Mouse (Mus musculus) erythroblast, embryonic 14.5 days (primary cell): ENCODE data around the gene Gm43720. TPM values are rescaled to one million over a fixed set of nuclear protein-coding genes. Genes with fewer than 3 reads are reported as not detected.

Source experiments
- H3K27me3 ChIP-seq: 2 replicates; pipeline ENCODE4 v1.6.1; 2012; ENCODE audit warnings: inconsistent platforms; ENCODE audit not compliant: control insufficient read depth
- H3K36me3 ChIP-seq: 2 replicates; pipeline ENCODE4 v1.6.1; 2012; ENCODE audit warnings: mild to moderate bottlenecking, inconsistent platforms; ENCODE audit not compliant: control insufficient read depth
- H3K4me1 ChIP-seq: 2 replicates; pipeline ENCODE4 v1.6.1; 2012; ENCODE audit warnings: inconsistent platforms; ENCODE audit not compliant: control insufficient read depth
- H3K4me3 ChIP-seq: replicated peaks from 2 replicates; pipeline ENCODE3; 2012; ENCODE audit warnings: moderate library complexity, mild to moderate bottlenecking, inconsistent platforms
- H3K9me3 ChIP-seq: 2 replicates; pipeline ENCODE4 v1.6.1; 2012; ENCODE audit warnings: low read length, inconsistent platforms, mixed read lengths; ENCODE audit not compliant: control insufficient read depth
- GATA1 ChIP-seq: IDR thresholded peaks from 2 replicates; pipeline ENCODE4 v1.6.1; 2012; ENCODE audit warnings: low read length, inconsistent platforms, mixed read lengths
- TAL1 ChIP-seq: IDR thresholded peaks from 3 replicates; pipeline ENCODE4 v1.6.1; 2012; ENCODE audit warnings: low read length, inconsistent platforms, mixed read lengths
- polyA plus RNA-seq: library from polyadenylated mRNA; stranded (reverse); fragments of >175 nt; gene quantifications from 2 replicates; pipeline ENCODE4 v1.2.3, GENCODE M21; 2012

Gm43720 gene
- polyA plus RNA-seq, result not detected in 2 replicates

DNA sequence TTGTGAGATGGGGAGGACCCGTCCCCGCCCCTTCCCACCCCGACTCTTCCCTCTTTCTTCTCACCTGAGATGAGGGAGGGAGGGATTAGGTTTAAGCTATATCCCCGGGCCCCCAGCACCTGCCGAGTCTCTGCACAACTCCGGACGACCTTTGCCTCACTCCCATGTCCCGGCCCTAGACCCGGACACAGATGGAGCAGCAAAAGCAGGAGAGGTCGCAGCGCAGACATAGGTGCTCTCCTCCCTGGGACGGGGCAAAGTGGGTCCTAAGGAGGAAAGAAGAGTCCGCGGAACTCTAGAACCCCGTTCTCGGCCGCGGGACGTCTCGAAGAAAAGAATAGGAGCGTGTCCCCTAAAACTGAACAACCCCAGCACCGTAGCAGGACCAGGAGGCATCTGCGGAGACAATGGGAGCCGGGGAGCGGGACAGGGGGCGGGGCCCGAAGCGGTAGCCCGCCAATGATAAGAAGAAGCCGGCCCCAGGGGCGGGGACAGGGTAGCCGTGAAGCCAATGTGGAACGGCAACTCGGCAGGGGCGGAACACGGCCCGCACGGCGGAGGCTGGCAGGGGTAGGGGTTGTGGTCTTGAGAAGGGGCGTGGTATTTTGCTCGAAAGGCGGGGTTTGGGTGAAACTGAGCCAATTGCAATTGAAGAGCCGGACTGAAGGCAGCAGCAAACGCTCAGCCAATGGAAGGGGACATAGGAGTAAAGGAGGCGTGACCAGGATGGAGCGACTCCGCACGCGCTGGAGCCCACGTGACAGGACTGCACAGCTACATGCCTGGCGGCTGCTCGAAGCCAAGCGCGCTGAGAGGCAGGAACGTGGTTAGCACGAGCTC, at the start of gene Gm43720, which contains the start of the genes Gpc2 and Stag3:
Gene Gm43720 (minus strand): TSS at position 374 of the 840 bp plus-strand sequence.
Gene Gpc2 (minus strand): TSS at position 421 of the 840 bp plus-strand sequence.
Gene Stag3 (plus strand): TSS at position 656 of the 840 bp plus-strand sequence.
- Histone ChIP-seq H3K4me3 (peak within 1 kb of the TSS; percentile 62), H3K27me3 (peaks cover 26% of the 10 kb centered on the region), H3K9me3 (peaks cover 7% of the 10 kb centered on the region), H3K4me1 (peaks cover 24% of the 10 kb centered on the region), H3K36me3 (peaks cover 5% of the 10 kb centered on the region; the same call in 1 of the 2 replicates)
- TF ChIP-seq GATA1, result no peak
- TF ChIP-seq TAL1, result no peak

DNA sequence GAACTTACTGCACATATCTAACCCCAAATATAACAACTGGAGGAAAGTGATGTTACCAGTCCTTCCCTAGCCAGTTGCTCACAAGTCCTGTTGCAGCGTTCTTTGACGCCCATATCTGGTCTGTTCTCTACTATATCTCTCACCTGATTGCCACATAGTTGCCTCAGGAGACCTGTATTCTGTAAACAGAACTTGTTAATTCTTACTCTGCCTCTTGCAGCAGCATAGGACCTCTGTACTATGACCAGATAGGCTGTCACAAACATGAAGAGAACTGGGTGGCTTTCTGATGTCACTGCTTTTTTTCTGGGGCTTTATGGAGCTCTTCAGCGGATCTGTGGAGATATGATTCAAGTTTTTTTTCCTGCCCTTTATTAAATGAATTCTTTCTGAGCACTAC, 33.0 kb upstream of the Gm43720 start:
- TF ChIP-seq TAL1 (no peak), GATA1 (no peak)
- Histone ChIP-seq H3K4me1 (no peaks in the 10 kb centered on the region), H3K9me3 (no peaks in the 10 kb centered on the region), H3K36me3 (peaks cover 13% of the 10 kb centered on the region), H3K27me3 (no peaks in the 10 kb centered on the region), H3K4me3 (no peak overlapping the region)

DNA sequence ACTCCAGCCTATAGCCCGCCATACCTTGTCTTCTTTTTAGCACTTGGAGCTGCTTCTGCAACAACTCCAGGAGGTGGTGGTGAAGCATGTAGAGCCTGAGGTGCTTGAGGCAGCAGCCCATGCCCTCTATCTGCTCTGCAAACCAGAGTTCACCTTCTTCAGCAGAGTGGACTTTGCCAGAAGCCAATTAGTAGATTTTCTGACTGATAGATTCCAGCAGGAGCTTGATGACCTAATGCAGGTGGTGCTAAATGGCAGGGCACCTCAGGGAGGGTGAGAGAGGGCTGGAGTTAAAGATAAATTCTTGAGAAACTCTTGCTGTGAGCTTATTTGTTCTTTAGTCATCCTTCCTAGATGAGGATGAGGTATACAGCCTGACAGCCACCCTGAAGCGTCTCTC, 19.9 kb upstream of the Gm43720 start:
- H3K4me1 ChIP-seq, result no peaks in the 10 kb centered on the region; the same call in 1 of the 2 replicates

DNA sequence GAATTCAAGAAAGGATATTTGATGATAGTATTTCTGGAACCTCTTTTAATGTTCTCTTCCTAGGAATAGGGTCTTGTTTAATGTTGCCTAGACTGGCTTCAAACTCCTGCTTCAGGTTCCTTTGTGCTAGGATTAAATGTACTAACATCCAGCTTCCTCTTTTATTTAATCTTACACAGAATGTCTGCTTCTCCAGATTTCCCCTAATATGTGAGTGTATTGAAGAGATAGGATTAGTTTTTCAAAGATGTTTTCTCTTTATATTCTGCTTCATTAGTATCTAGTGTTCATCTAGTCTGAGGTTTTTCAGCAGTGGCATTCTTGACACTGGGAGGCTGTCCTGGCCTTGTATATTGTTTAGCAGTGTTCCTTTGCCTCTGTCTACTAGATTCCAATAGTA, 14.4 kb upstream of the Gm43720 start:
- no peaks in the 10 kb centered on the region for H3K27me3 ChIP-seq
- no peak for TF ChIP-seq TAL1
- no peak for TF ChIP-seq GATA1
- no peaks in the 10 kb centered on the region; the same call in 1 of the 2 replicates for H3K4me1 ChIP-seq
- H3K9me3 ChIP-seq, result no peaks in the 10 kb centered on the region
- peaks cover 31% of the 10 kb centered on the region for H3K36me3 ChIP-seq
- no peak overlapping the region for H3K4me3 ChIP-seq

More for the DNA sequence above, 19.9 kb upstream of the Gm43720 start:
- Histone ChIP-seq H3K36me3 (peaks cover 51% of the 10 kb centered on the region), H3K27me3 (no peaks in the 10 kb centered on the region), H3K4me3 (no peak overlapping the region), H3K9me3 (no peaks in the 10 kb centered on the region)
- no peak for TF ChIP-seq TAL1
- TF ChIP-seq GATA1, result no peak

DNA sequence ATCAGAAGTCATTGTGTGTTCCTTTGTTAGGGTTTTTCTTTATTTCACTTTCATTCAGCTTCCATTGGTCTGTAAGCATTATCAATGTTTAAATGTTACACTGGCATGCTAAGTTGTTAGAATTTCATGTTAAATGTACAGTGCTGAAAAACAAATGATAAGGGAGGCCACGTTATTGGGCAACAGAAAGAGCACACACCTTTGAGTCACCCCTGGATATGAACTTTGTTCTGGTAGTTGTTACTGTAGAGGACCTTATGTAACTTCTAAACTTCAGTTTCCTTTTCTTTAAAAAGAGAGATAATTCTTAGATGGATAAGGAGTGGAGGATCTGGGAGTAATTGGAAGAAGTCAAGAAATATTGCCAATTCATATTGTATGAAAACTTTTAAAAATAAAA, 11.9 kb upstream of the Gm43720 start:
- Histone ChIP-seq H3K9me3 (no peaks in the 10 kb centered on the region), H3K36me3 (peaks cover 14% of the 10 kb centered on the region), H3K4me3 (no peak overlapping the region), H3K27me3 (no peaks in the 10 kb centered on the region), H3K4me1 (no peaks in the 10 kb centered on the region)
- TF ChIP-seq GATA1 (no peak), TAL1 (no peak)

DNA sequence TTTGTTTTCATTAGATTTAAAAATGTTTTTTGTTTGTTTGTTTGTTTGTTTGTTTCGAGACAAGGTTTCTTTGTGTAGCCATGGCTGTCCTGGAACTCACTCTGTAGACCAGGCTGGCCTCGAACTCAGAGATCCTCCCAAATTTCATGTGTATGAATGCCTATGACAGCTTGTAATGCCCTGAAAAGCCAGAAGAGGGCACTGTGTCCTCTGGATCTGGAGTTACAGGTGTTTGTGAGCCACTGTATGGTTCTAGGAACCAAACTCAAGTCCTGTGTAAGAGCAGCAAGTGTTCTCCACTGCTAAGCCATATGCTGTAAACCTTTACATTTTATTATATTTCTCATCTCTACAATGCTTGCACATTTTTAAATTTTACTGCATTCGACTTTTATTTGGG, 8.1 kb upstream of the Gm43720 start:
- Histone ChIP-seq H3K4me1 (no peaks in the 10 kb centered on the region; the same call in 1 of the 2 replicates), H3K27me3 (no peaks in the 10 kb centered on the region), H3K9me3 (no peaks in the 10 kb centered on the region), H3K4me3 (no peak overlapping the region), H3K36me3 (peaks cover 14% of the 10 kb centered on the region)
- no peak for TF ChIP-seq TAL1

DNA sequence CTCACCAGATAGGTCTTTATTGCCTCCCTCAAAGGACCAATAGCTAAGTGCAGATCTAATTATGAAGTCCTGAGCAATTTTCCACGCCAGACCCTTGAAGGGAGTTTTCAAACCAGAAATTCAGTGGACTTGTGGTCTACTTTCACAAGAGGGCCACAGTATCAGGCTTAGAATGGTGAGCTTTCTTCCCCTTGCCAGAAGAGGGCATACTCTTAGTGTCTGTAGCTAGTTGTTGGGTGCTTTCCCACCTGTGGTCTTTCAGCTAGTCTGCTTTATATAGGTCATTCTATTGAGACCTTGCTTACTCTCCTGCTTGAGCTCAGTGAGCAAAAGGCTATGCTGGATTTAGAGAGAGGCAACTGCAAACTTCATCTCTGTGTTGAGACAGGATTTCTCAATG, 3.8 kb upstream of the Gm43720 start:
- TF ChIP-seq TAL1 (no peak), GATA1 (no peak)
- no peak overlapping the region for H3K4me3 ChIP-seq
- peaks cover 16% of the 10 kb centered on the region for H3K27me3 ChIP-seq
- peaks cover 7% of the 10 kb centered on the region for H3K9me3 ChIP-seq
- H3K36me3 ChIP-seq, result peaks cover 5% of the 10 kb centered on the region; the same call in 1 of the 2 replicates
- H3K4me1 ChIP-seq, result peaks cover 24% of the 10 kb centered on the region

DNA sequence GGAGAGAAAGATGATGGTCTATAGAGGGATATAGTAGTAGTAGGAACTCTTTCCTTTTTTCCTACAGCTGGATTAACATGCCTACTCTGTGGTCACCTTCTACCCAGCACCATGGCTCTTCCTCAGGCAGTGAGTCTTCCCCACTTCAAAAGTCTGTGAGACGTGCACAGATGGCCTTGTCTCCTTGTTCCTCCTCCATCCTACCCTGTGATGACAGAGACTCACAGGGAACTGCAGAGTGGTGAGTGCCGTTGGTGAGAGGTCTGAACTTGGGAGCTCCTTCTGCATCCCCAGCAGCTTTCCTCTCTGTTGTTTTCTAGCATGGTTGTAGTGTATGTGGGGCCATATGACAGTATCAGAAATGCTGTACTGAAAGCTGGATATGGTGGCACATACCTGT, 2.0 kb upstream of the Gm43720 start:
- H3K4me1 ChIP-seq, result peaks cover 24% of the 10 kb centered on the region
- H3K27me3 ChIP-seq, result peaks cover 16% of the 10 kb centered on the region
- no peak for TF ChIP-seq GATA1
- no peak for TF ChIP-seq TAL1
- H3K4me3 ChIP-seq, result peak overlapping the region; percentile 62
- H3K9me3 ChIP-seq, result peaks cover 7% of the 10 kb centered on the region
- H3K36me3 ChIP-seq, result peaks cover 5% of the 10 kb centered on the region; the same call in 1 of the 2 replicates

DNA sequence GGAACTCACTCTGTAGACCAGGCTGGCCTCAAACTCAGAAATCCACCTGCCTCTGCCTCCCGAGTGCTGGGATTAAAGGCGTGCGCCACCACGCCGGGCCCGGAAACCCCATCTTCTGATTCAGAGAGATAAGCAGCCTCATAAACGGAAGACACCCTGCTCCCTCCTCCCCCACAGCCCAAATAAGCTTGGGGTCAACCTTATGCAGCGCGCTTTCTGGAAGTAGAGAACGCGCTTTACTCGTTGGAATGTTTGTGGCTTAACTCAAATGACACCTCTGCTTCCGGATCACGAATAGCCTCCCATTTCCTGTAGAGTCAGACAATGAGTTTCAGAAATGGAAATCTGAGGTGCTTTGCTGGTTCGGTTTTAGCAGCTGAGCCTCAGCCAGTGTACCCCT, 1.1 kb upstream of the Gm43720 start:
- no peak for TF ChIP-seq TAL1
- TF ChIP-seq GATA1, result no peak
- Histone ChIP-seq H3K9me3 (peaks cover 7% of the 10 kb centered on the region), H3K27me3 (peaks cover 17% of the 10 kb centered on the region), H3K36me3 (peaks cover 5% of the 10 kb centered on the region; the same call in 1 of the 2 replicates), H3K4me1 (peaks cover 24% of the 10 kb centered on the region), H3K4me3 (peak overlapping the region; percentile 62)
